Mouse (Mus musculus) B cell, adult (primary cell): ENCODE data around the gene Fmo2. TPM values are rescaled to one million over a fixed set of nuclear protein-coding genes. Genes with fewer than 3 reads are reported as not detected.

ENCODE experiments used
- total RNA-seq: library from RNA; stranded (reverse); gene quantifications from 4 replicates; pipeline ENCODE4 v1.2.4, GENCODE M21; 2023; ENCODE audit not compliant: inconsistent age

Fmo2 gene
- total RNA-seq = not detected in 4 replicates

DNA sequence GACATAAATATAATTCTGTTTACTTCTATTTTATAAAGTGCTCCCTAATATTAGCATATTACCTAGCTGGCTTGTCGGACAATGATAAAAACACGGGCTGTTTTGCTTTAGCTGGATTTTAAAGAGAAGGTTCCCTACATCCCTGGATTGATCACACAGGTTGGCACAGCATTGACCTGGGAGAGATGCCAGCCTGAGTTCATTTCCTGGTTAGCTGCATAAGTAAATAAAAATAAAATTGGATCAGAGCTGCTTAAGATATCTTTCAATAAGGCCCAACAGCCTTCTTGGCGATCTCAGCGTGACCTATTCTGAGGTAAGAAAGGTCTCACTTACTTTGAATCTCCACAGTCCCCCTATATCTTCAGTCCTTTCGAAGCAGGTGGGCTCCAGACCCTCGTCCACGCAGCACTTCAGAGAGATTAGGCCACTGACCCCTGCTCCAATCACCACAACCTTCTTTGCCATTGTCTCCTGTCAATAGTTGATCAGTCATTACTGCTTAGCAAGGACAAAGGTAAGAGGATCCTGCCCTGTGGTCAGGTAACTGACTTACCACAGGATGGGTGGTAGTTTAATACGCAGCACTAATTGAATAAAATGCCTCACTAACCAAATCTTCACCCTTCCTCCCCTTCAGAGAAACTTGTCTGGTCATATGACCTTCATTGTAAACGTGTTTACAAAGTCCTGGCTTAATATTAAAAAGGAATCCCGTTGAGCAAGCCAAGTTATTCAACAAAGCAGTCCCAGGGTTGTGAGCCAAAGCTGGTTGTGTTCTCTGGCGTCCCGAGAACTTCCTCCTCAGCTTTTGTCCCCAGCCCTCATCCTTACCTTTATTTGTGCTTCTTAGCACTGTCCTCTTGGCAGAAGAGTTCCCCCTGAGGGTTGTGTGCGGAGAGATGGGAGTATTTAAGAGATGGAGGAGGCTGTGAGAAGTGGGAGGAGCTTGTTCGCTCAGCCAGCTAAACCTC, at the start of gene Fmo2:
Fmo2 (minus strand) TSS at position 889 of the 974 bp plus-strand sequence.

DNA sequence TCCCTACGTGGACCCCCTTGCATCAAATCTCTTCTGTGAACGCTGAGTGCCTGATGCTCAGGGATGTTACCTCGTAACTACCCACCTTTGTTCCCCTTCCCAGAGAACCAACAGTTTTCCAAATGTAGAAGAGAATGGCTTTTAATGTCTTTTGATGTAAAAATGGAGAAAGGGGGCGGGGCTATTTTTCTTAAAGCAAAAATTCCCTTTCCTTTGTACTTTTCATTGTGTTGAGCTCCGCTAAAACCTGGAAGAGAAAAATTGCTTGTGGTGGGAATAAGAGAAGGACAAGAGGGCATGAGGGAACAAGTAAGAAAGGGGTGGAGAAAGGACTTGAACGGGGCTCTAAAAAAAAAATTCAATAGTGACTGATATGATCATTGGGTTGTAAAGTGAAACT, 38.9 kb upstream of the Fmo2 start, which contains the start of gene Fmo6:
Fmo6 (minus strand) TSS at position 101 of the 400 bp plus-strand sequence.

GRCm38 (mm10) chr1:162866280-162866681, 32.2 kb downstream of the Fmo2 start, which contains the start of gene Fmo1:
Gene Fmo1, minus strand, starts transcription at chr1:162866610.

Other genes with a start within 250 kb of the Fmo2 start
- gene Myocos, start 240.5 kb downstream of the Fmo2 start, total RNA-seq = not detected in 4 replicates
- gene Prrc2c, start 158.2 kb downstream of the Fmo2 start, total RNA-seq = 344 to 400 TPM (median 376 TPM) in 4 replicates
- gene Fmo4, start 84.8 kb downstream of the Fmo2 start, total RNA-seq = not detected in 4 replicates
- not detected in 4 replicates for gene Fmo1, start 32.1 kb downstream of the Fmo2 start, total RNA-seq
- gene Fmo6, start 38.8 kb upstream of the Fmo2 start, total RNA-seq = not detected in 4 replicates
- not detected in 4 replicates for gene Fmo3, start 85.8 kb upstream of the Fmo2 start, total RNA-seq
- not detected in 4 replicates for gene Mroh9, start 186.9 kb upstream of the Fmo2 start, total RNA-seq